Mouse (Mus musculus): ENCODE data around the gene Susd1.

Gene Susd1

GRCm38 (mm10) chr4:59429128-59429527 lies 9.3 kb downstream of the Susd1 start:
- no peak for DNase-seq

GRCm38 (mm10) chr4:59426429-59426828 lies 12.0 kb downstream of the Susd1 start:
- DNase-seq = no peak

DNA sequence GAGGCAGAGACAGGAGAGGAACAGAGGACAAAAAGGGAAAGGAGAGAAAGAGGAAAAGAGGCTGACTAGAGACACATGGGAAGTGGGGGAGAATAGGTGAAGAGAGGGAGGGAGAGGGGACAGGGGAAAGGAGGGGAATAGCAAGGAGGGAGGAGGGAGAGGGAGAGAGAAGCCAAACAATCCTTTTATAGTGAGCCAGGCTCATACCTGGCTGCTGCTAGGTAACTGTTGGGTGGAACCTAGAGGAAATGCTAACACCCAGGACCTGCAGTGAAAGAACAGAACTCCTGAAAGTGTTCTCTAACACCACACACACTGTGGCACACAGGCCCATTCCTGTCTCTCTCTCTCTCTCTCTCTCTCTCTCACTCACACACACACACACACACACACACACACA lies 15.6 kb downstream of the Susd1 start:
- DNase-seq = no peak

GRCm38 (mm10) chr4:59422025-59422783 lies 16.2 kb downstream of the Susd1 start:
- DNase-seq = peak; percentile 33 to 36

GRCm38 (mm10) chr4:59421369-59421746 lies 17.1 kb downstream of the Susd1 start:
- no peak for DNase-seq

DNA sequence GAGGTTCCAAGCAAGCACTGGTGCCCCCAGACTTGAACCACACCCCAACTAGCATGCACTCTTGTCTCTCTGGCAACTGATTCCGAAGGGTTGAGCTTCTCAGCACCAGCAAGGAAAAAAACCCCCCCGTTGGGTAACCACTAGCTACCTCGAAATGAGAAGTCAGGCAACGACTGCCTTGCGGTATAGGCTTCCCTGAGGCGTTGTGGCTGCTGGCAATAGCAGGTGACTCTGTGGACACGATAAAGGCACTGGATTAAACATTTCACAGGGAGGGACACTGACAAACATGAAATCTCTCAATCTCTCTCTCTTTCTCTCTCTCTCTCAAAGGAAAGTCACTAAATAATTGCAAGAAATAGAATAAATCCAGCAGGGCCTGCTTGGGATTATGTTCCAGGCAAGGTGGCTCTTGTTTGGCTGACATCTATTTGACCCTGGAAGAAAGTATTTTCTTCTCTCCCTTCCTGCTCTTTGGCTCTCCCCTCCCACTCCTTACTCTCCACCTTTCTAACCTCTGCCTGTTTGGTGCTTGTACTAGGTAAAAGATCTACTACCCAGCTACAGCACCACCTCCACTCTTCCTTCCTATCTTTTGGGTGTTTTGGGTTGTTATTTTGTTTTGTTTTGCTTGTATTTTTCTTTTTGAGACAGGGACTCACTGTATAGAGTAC lies 17.6 kb downstream of the Susd1 start:
- DNase-seq = no peak

- DNase-seq = peak; percentile 31 to 55
These were observed 19.2 kb downstream of the Susd1 start for GRCm38 (mm10) chr4:59419211-59419610.

- DNase-seq = no peak
These were observed 25.0 kb downstream of the Susd1 start for GRCm38 (mm10) chr4:59413428-59413827.

DNA sequence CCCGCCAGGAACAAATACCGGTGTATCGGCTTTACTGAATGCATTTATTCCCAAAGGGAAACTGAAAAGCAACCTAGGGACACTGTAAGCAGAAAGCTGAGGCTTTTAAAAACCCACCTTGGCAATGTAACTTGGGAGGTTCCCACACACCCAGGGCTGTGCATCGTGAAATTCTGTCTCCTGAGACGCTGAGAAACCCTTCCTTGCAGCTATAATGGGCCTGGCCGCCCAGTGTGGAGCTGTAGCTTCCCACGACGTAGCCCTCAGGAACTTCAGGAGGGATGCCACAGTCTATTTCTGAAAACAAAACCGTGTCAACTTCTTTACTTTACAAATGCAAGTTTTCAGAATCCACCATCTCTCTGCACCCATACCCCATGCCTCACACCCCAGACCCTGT lies 27.3 kb downstream of the Susd1 start:
- no peak for DNase-seq

DNA sequence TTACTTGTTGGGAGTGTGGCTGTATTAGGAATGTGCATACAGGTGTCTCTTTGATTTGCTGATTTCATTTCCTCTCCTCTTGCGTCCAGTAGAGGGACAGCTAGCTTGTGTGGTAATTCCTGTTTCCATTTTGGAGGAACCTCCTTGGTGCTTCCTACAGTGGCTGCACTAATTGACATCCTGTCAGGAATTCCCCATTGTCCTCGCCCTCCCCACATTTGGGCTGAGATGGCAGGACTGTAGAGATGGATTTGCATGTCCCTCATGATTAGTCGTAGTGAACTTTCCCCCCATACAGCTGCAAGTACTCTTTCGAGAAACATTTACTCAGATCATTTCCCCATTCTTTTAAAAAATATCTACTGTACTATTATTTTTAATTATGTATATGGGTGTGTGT lies 30.7 kb downstream of the Susd1 start:
- no peak for DNase-seq

DNA sequence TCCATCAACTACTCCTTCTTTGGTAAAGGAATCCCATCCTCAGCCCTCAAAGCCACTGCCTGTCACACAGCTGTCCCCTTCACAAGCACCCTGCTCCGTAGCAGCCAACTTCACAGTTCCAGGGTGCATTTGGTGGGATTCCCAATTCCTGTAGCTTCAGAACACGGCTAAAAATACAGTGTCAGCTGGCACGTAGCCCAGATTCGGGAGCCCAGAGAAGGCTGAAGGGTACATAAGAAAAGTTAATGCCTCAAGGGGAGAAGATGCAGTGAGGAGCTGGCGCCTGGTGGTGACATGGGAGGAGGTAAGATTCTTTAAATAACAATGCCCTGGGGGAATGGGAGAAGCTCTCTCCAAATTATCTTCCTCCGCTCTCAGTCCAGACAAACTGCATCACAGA lies 34.1 kb downstream of the Susd1 start:
- DNase-seq = peak; percentile 46 to 55

DNA sequence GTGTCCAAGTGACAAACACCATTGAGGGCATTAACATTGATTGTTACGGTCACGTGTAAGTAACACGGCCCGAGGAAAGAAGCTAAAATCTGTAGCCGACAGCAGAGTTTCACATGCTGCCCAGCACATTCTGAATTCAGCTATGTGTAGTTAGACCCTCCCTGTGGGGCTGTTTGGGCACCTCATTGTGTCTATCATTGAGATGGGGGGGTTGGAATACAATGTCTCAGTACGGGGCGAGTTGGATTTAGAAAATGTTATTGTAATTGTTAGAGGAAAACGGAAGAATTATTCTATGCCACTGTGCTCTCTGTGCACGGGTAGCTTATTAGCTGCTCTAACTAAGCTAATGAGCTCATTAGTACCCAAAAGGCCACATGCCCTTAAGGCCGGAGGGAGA lies 37.5 kb downstream of the Susd1 start:
- DNase-seq = no peak

DNA sequence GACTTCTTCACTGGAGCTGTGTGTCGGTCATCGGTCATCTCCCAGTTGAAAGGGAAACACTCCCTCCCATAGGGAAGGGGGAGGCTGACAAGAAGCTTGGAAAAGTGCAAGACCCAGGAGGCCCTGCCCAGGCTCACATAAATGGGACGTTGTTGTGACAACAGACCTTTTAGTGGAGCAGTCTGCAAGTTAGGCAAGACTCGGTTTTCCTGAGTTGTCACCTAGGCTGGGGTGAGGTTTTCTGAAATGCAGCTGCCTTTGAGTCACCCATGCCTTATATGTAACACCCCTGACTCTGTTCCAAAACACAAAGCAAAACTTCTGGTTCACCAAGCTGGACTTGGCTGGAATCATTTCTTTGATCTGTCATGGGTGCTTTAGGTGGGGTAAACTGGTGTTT lies 39.1 kb downstream of the Susd1 start:
- no peak for DNase-seq

GRCm38 (mm10) chr4:59395528-59395927 lies 42.9 kb downstream of the Susd1 start:
- DNase-seq = no peak

DNA sequence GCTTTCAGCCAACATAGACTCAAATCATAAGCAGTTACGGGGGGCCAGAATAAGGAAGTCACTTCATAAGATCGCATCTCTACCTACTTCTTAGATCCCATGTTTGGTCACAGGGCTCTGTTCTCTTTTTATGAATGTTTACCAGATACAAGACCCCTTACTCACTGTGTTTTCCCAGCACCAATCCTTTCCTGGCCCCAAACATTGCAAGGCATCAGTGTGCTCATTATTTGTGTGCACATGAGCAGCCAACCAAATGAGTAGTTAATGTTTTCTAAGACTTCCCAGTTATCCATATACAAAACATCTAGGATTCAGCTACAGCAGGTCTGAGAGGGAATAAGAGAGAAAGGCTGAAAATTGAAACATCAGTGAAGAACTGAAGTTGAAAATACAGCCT lies 44.3 kb downstream of the Susd1 start:
- DNase-seq = no peak

GRCm38 (mm10) chr4:59388447-59389030 lies 49.9 kb downstream of the Susd1 start:
- DNase-seq = no peak

DNA sequence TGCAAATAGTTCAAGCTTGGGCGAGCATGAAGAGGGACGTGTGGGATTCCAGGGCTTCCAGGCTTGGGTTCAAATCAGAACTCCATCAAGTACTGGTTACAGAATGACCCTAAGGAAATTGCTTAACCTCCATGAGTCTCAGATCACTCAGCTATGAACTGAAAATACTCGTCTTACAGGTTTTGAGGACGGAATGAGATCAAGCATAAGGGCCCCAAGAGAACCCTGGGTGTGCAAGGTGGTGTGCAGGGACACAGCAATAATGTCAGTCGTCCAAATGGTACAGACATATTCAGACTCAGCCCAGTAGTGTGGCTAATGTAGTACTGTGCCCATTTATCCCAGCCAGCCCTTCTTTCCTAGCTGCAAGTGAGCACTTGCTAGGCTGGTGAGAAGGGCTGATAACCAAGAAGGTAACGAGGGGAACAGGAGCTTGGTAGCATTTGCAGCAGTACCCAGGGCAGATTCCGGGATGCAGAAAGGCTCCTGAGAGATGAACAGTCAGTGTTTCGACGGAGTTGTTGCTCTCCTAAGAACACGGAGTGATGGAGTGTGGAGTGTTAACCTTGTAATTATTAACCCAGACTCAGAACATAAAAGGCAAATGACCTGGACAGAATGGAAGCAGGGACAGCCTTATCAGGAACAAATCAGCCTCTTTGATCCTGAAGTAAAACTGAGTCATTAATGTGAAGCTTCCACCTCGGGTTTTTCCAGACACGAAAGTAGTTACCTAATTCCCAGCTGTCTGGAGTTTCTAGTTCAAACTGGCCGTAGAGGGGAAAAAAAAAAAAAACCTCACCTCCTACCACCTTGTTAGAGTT lies 50.8 kb downstream of the Susd1 start:
- DNase-seq = no peak

DNA sequence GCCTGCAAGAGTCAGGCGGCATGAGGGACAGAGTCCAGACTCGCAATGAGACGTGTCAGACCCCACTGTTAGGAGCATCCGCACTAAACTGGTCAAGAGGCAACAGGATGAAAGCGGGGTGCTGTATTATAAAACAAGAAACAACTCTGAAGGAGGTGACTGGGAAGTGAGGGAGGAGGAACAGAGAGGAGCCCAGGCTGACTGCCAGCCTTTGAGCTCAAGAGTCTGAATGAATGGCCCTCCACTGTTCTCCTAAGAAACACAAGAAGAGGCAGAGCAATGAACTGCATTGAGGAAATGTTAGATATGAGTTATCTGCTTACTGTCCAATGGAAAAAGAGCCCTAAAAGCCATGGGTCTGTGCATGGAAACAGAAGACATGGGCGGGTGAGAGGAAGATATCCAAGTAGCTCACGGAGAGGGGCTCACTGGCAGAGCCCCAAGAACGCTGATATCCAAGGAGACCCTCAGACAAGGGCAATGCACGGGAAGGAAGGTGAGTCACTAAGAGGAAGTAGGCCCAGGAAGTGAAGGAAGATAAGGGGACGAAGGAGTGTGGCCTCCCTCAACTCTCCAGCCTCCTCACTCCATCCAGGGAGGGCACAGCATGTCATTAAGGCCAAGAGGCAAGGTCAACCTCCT lies 53.1 kb downstream of the Susd1 start:
- peak in 1 of 2 experiments; percentile 61 for DNase-seq

- no peak for DNase-seq
These were observed 54.6 kb downstream of the Susd1 start for GRCm38 (mm10) chr4:59383791-59384190.

DNA sequence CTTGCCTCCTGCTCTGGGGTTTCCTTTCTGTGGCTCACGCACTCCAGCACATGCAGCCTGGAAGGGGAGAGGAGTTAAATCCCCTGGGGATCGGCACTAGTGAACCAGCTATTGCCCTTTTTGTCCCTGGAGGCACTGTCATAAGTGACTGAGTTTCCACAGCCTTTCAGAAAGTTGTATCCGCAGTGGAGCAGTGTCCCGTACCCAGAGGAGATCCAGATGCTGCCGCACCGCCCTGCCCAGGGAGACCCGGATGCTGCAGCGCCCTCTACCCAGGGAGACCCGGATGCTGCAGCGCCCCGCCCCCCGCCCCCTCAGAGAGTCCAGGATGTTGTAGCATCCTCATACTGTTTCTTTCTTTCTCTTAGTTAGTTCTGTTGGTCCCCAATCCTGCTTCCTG lies 56.3 kb downstream of the Susd1 start:
- peak in 1 of 2 experiments; percentile 54 for DNase-seq

GRCm38 (mm10) chr4:59381007-59381743 lies 57.3 kb downstream of the Susd1 start:
- DNase-seq = peak; percentile 77 to 81

DNA sequence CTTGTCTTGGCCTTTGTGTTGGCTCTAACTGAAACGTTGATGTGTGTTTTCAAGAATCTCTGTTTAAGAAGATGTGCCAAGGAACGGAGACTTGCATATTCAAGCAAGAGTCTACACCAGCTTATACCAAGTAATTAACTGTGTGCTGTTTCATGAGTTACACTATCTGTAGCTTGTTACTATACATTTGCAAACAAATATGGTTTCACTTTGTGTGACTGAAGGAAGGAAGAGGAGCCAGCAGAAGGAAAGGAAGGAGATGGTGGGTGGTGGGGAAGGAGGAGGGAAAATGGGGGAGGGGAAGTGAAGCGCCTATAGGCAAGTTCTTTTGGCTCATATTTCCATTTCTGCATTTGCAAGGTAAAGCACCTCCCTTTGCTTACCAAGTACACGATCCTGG lies 58.0 kb downstream of the Susd1 start:
- DNase-seq = no peak

Measured in lung, postnatal 4 days (tissue).